Mouse (Mus musculus) adrenal gland, postnatal 0 days (tissue): ENCODE data around the gene Nutm1. TPM values are rescaled to one million over a fixed set of nuclear protein-coding genes. Genes with fewer than 3 reads are reported as not detected.

Experiments
- polyA plus RNA-seq: library from polyadenylated mRNA; unstranded; fragments of >200 nt; fragmentation: Nextera tagmentation; extraction: Ambion mirVana; gene quantifications from 2 replicates; pipeline ENCODE4 v1.2.1, GENCODE M21; 2015

The Nutm1 gene
- polyA plus RNA-seq: 0.05 TPM in 1 of 2 replicates, not detected in the other

DNA sequence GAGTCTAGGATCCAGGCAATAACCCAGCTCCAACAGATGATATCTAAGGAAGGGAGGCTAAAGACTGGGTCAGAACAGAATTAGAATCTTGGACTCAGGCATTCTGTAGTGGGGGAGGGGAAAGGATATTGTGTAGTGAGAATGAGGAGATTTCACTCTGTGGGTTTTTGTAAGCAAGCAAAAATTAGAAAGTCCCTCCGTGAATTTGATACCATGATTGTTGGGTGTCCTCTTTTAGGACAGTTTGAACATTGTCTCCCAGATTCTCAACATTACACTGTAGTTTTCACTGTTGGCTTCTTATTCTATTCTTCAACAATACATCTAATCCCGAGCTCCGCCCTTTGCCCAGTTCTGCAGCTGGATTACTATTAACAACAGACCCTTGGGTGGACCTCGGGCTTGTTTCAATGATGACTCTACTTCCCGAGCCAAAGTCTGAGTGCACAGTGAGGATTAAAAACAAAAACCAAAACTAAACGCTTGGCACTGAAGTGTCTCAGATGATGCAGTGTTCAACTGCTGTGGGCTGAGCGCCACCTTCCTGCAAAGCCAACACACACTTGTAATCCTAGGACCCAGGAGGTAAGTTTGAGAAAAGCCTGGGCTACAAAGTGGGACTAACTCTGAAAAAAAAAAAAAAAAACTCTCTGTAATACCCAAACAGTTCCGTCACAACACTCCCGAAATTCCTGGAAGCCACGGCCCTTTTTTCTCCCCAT, at the start of gene Nutm1:
Gene Nutm1, minus strand, starts transcription at position 51 of the 722 bp plus-strand sequence.

DNA sequence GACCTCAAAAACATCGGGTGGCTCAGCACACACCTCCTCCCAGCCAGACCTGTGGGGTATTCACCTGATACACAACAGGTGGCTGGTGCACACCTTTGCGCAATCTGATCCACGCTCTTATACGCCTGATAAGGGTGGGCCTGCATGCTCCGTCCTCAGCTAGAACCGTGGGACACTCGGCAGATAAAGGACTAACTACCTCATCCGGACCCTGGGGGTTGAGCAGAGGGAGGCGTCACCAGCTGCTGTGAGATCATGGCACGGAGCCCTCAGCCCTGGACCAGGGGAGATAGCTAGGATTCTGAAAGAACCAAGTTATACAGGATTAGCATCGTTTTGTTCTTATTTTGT, 7.1 kb upstream of the Nutm1 start, which contains the start of gene Gm21985:
Gene Gm21985, plus strand, starts transcription at position 73 of the 351 bp plus-strand sequence.

GRCm38 (mm10) chr2:112265448-112266241, 6.6 kb upstream of the Nutm1 start, which contains the start of gene Slc12a6:
Gene Slc12a6 (plus strand): TSS chr2:112265825.

DNA sequence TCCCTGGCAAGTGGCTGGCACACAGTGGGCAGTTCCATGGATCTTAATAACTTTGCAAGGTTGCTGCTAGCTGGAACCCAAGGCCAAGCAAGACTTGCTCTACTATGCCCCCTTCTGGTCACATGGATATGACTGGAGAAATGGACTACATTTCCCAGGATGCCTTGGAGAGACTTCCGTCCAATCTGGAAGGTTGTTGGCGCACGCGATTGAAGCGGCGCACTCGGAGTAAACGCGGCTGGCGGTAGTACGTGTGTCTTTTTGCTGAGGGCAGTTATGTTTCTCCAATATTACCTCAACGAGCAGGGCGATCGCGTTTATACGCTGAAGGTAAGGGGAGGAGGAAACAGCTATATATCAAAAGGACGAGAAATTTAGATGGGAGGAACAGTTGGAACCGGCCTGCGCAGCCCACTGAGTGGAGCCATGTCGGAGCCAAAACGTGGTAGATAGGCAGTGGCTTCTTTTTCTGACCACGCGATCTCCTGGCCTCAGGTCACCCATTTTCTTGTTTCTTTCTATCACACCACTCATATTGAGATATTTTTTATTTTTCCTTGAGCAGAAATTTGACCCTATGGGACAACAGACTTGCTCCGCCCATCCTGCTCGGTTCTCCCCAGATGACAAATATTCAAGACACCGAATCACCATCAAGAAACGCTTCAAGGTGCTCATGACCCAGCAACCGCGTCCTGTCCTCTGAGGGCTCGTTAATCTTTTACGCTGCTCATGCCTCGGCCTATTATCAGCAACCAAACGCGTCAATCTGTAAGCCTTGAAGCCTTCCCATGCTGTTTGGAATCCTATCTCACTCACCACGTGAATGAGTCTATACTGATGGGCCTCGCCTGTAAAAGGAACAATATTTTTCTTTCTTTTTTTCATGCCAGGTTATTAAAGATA, 2.9 kb upstream of the Nutm1 start, which contains the start of gene Nop10:
Gene Nop10, plus strand, starts transcription at position 179 of the 906 bp plus-strand sequence.

GRCm38 (mm10) chr2:112239212-112239934, 19.7 kb downstream of the Nutm1 start, which contains the start of gene Lpcat4:
Gene Lpcat4 (plus strand): TSS chr2:112239468.

Other genes with a start within 250 kb of the Nutm1 start
- not detected in 2 replicates for gene Olfr1310, start 246.6 kb downstream of the Nutm1 start, polyA plus RNA-seq
- gene Olfr1311, start 234.9 kb downstream of the Nutm1 start, polyA plus RNA-seq: not detected in 2 replicates
- not detected in 2 replicates for gene Olfr1312, start 209.1 kb downstream of the Nutm1 start, polyA plus RNA-seq
- gene Olfr1313, start 181.4 kb downstream of the Nutm1 start, polyA plus RNA-seq: not detected in 2 replicates
- gene Olfr1314, start 162.5 kb downstream of the Nutm1 start, polyA plus RNA-seq: not detected in 2 replicates
- gene Olfr1315-ps1, start 143.9 kb downstream of the Nutm1 start, polyA plus RNA-seq: not detected in 2 replicates
- gene Olfr1316, start 124.3 kb downstream of the Nutm1 start, polyA plus RNA-seq: not detected in 2 replicates
- not detected in 2 replicates for gene Olfr1317, start 119.0 kb downstream of the Nutm1 start, polyA plus RNA-seq
- gene Olfr1318, start 105.1 kb downstream of the Nutm1 start, polyA plus RNA-seq: 0.03 TPM in 1 of 2 replicates, not detected in the other
- 6.7 and 9.5 TPM in 2 replicates for gene Lpcat4, start 19.8 kb downstream of the Nutm1 start, polyA plus RNA-seq
- gene Nop10, start 2.6 kb upstream of the Nutm1 start, polyA plus RNA-seq: 337 and 398 TPM in 2 replicates
- gene Slc12a6, start 6.5 kb upstream of the Nutm1 start, polyA plus RNA-seq: 8.2 and 9.0 TPM in 2 replicates
- gene Gm21985, start 7.0 kb upstream of the Nutm1 start, polyA plus RNA-seq: not detected in 2 replicates
- gene Emc4, start 108.7 kb upstream of the Nutm1 start, polyA plus RNA-seq: 143 and 157 TPM in 2 replicates
- 24.0 and 25.0 TPM in 2 replicates for gene Katnbl1, start 119.9 kb upstream of the Nutm1 start, polyA plus RNA-seq
- gene Emc7, start 195.7 kb upstream of the Nutm1 start, polyA plus RNA-seq: 37.8 and 41.9 TPM in 2 replicates
- gene Chrm5, start 221.5 kb upstream of the Nutm1 start, polyA plus RNA-seq: 0.25 and 0.26 TPM in 2 replicates
- 4.7 and 5.5 TPM in 2 replicates for gene Aven, start 233.7 kb upstream of the Nutm1 start, polyA plus RNA-seq